Mouse (Mus musculus): ENCODE results near the gene Fkbpl. TPM values are rescaled to one million over a fixed set of nuclear protein-coding genes. Genes with fewer than 3 reads are reported as not detected.

Fkbpl gene
- polyA plus RNA-seq, 2 experiments from 2014 or later = 3.5 to 5.4 TPM

- no peak for ATAC-seq
Measured at GRCm38 (mm10) chr17:34648141-34648890, 3.8 kb downstream of the Fkbpl start.

- ATAC-seq = no peak
Measured at GRCm38 (mm10) chr17:34649106-34649864, 4.7 kb downstream of the Fkbpl start.

- ATAC-seq = no peak
Measured at GRCm38 (mm10) chr17:34650781-34651180, 6.2 kb downstream of the Fkbpl start.

- ATAC-seq = no peak
Measured at GRCm38 (mm10) chr17:34651507-34652221, 7.1 kb downstream of the Fkbpl start.

DNA sequence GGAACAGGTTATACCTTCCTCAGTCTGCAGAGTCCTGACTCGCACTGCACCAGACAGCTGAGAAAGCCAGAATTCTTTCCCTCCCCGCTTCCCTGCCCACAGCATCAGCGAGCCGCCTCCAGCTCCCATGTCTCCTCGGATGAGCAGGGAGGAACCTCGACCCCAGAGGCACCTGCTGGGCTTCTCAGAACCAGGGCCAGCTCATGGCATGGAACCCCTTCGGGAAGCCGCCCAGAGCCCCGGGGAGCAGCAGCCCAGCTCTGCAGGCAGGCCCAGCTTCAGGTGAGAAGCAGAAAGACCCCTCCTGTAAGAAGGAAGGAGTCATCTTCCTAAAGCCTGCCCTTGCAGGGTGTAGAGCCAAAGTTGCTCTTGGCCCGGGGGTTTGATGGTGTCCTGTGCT is 8.0 kb downstream of the Fkbpl start:
- ATAC-seq = no peak

DNA sequence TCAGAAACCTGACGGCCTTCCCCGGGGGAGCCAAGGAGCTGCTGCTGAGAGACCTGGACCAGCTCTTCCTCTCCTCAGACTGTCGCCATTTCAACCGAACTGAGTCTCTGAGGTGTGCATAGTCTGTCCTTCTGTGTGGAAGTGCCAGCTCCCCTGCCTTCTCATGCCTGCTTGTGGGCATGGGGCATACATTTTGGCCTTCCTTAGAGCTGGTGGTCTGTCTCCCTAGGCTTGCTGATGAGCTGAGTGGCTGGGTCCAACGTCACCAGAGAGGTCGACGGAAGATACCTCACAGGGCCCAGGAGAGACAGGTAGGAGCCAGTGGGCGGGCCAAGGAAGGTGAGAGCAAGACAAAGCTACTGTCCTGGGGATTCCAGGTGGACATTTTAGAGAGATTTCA is 8.4 kb downstream of the Fkbpl start:
- ATAC-seq = no peak

DNA sequence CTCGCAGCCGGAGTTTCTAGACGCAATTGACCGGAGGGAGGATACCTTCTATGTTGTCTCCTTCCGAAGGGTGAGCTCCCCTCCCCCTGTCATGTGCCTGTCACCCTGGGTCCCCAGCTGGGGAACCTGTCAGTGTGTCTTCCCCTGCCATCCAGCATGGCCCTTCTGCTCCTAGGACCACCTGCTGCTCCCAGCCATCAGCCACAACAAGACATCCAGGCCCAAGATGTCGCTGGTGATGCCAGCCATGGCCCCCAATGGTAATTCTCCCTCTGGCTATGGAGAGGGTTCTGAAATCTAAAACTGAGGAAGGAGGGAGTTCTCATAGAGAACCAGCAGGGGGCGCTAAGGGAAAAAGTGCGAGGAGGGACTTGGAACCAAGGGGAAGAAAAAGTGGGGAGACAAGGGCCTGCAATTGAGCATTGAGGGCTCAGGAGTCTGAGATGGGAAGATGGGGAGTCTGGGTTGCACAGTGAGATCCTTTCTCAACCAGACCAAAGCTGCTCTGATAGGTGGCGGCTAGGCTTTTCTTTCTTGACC is 9.3 kb downstream of the Fkbpl start:
- no peak for ATAC-seq

GRCm38 (mm10) chr17:34654392-34654791 is 9.8 kb downstream of the Fkbpl start:
- ATAC-seq = no peak

- no peak for ATAC-seq
Measured at GRCm38 (mm10) chr17:34655160-34655559, 10.6 kb downstream of the Fkbpl start.

- ATAC-seq = no peak
Measured at GRCm38 (mm10) chr17:34655581-34655991, 11.0 kb downstream of the Fkbpl start.

DNA sequence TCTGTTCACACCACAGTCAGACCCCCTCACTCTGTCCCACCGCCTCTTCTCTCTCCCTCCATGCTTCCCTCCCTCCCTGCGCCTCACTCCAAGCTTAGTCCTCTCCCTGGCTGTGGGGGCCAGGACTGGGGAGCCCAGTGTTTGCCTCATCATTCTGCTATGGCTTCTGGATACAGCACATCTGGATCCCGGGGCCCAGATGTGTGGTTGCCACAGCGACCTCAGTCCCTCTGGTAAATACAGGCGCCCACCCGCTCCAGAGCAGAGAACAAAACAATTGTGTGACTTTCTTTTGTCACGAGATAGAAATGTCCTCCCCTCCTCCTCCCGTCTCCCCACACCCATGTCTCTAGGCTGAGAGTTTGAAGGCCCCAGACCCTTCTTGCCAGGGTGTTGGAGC is 12.1 kb downstream of the Fkbpl start:
- ATAC-seq = no peak

DNA sequence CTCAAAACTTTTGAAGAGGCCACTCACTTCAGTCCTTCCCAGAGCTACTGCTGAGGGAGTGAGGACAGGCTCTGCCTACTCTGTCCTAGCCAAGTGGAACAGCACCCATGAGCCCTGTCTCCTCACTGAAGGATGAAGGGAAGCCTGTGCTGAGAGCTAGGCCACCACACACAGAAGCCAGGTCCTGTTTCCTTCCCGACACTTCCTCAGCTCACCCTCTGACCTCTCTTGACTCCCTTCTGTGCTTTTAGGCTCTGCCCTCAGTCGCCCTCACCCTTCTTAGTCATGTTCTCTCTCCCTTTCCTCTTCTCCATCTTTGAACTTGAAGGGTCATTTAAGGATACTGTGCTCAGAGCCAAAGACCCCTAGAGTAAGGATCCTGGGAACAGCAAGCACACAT is 12.7 kb downstream of the Fkbpl start:
- no peak for ATAC-seq

- no peak for ATAC-seq
Measured at GRCm38 (mm10) chr17:34658145-34658544, 13.6 kb downstream of the Fkbpl start.

- ATAC-seq = no peak
Measured at GRCm38 (mm10) chr17:34658591-34658990, 14.0 kb downstream of the Fkbpl start.

DNA sequence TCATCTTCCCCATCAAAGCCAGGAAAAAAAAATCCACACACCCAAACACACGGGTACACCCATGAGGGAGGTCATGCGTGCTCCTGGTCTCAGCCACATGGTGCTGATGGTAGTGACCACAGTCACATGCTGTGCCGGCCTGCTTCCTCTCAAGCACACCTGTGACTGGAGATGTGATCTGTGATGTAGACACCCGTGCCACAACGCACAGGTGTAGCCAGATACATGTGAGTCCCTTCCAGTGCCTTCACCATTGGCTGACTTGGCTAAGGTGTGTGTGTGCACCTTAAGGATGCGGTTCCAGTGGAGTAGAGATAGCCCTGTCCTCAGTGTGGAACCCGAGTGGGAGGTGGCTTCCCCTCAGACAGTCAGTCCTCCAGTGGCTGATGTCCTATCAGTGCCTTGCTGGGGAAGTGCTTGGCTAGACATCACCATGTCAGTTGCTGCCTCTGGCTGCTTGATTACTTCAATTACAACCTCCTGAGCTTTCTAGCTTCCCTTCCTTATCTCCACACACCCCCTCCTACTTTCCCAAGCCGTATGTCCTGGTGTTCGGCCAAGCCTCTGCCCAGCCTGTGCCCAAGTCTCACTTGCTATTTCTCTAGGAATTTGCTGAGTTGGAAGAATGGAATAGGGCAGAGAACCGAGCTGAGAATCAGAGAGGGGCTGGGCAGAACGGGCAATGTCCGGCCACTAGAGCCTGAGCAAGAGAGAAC is 14.8 kb downstream of the Fkbpl start:
- no peak for ATAC-seq

DNA sequence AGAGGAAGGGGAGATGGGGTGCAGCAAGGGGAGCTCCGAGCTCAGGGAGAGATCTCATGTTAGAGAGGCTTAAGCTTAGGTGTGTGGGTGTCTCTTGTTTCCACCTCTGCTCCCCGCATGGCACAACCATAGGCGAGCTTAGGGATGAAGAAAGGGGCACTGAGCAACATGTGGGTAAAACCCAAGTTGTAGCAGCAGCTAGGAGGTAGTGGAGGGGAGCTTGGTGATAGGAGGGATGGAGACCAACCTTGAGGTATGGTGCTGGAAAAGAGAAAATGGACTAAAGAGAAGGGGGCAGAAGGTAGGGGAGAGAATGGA is 15.3 kb downstream of the Fkbpl start:
- ATAC-seq = no peak

- no peak for ATAC-seq
Measured at GRCm38 (mm10) chr17:34660259-34660820, 15.8 kb downstream of the Fkbpl start.

GRCm38 (mm10) chr17:34661121-34661591 is 16.6 kb downstream of the Fkbpl start:
- no peak for ATAC-seq

- no peak for ATAC-seq
Measured at GRCm38 (mm10) chr17:34662468-34662867, 17.9 kb downstream of the Fkbpl start.

GRCm38 (mm10) chr17:34662978-34663377 is 18.4 kb downstream of the Fkbpl start:
- ATAC-seq = no peak

- ATAC-seq = no peak
Measured at GRCm38 (mm10) chr17:34663558-34663957, 19.0 kb downstream of the Fkbpl start.

GRCm38 (mm10) chr17:34664472-34664871 is 19.9 kb downstream of the Fkbpl start:
- no peak for ATAC-seq
